Mouse (Mus musculus) telencephalon, adult 2 months (tissue): Measurements from ENCODE around the gene Ppp1r12c.
"Not testable (repeated sequence)": the region's sequence is repeated elsewhere in the genome, so short reads cannot be mapped to it uniquely, and the experiment has no call there.

ENCODE experiments used
- DNase-seq: peaks from one replicate; pipeline ENCODE4 v3.0.0-alpha.2; 2011; ENCODE audit warnings: low read depth, low spot score

Ppp1r12c gene

DNA sequence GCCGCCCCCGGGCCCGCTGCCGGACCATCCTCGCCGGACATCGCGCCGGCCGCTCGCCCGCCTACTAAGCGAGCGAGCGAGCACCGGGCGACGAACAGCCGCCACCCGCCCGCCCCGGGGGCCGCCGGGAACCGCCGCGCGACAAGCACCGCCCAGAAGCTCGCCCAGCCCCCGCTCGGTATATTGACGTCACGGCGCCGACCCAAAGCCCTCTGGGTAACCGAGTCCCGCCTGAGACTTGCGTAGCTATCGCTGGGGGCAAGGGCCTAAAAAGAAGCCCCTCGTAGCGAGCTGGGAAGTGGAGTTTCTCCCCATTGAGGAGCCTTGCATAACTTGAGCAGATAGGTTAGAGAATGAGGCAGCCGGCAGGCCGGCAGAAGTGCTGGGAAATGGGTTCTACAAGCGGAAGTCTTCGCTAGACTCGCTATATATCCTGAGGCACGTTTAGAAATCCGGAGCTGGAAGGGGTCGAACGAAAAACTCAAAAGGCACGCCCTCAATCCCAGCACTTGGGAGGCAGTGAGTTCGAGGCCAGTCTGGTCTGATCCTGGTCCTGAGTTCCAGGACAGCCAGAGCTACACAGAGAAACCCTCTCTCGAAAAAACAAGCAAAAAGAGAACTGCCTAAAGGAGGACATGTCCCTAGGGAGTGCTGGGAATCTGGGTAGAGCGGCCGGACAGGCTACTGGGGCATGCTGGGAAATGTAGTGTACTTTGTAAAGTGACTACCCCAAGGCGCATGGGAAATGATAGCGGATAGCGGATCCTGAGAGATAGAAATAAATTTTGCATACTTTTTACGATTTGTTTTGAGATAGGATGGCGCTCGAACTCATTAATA is at the start of gene Ppp1r12c:
Gene Ppp1r12c (minus strand): TSS at position 123 of the 840 bp plus-strand sequence.
- DNase-seq: peak; percentile 94

DNA sequence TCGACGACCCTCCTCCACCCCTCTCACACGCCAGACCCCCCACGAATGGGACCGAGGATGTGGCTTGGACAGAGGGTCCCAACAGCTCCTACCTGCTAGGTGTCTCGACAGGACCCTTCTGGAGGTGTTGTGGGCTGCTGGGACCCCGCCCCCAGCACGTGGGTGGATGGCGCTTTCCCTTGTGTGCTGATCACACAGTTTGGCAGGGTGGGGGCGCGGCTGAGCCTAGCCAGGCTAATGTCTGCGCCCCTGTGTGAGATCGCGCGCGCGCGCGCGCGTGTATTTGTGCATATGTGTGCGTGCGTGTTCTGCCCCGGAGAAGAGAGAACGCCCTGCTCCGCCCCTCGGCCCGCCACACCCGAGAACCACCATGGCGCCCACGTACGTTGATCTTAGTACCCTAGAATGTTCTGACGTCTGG is 45.8 kb upstream of the Ppp1r12c start, which contains the start of gene Syt5:
Gene Syt5 (minus strand): TSS at position 321 of the 421 bp plus-strand sequence.
- peak; percentile 66 for DNase-seq

GRCm38 (mm10) chr7:4546591-4547131 is 45.2 kb upstream of the Ppp1r12c start:
- peak; percentile 95 for DNase-seq

DNA sequence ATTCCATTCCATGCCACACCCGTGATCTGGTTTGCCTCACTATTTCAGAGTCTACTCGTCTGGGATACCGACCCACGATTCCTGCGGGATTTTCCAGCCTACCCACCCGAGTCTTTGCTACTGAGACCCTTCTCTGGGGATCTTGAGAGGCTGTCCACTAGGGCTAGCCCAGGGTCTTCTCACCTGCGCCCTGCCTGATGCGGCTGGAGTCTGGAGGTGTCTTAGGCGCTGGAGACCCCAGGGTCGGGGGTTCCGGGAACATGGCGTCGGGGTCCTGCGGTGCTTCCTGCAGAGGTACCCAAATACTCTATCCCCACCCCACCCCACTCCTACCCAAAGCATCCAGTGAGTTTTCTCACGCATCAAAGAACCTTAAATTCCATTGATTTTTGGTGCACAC is 44.6 kb upstream of the Ppp1r12c start:
- DNase-seq: no peak

DNA sequence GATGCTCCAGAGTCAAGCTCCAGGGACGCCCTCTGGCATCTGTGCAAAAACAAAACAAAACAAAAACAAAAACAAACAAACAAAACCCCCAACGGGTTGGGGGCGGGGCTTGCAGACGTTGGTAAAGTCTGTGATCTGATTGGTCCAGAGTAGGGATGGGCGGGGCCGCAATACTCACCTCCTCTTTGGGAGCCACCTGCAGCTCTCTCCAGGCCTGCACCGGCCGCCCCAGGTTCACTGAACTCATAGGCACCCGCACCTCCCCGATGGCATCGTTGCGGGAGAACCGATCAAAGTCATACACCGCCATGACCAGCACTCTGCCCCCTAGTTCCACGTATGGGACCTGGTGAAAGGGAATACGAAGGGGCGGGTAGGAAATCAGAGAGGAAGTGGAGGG is 40.5 kb upstream of the Ppp1r12c start:
- no peak for DNase-seq

GRCm38 (mm10) chr7:4541344-4541743 is 39.9 kb upstream of the Ppp1r12c start:
- DNase-seq: no peak

DNA sequence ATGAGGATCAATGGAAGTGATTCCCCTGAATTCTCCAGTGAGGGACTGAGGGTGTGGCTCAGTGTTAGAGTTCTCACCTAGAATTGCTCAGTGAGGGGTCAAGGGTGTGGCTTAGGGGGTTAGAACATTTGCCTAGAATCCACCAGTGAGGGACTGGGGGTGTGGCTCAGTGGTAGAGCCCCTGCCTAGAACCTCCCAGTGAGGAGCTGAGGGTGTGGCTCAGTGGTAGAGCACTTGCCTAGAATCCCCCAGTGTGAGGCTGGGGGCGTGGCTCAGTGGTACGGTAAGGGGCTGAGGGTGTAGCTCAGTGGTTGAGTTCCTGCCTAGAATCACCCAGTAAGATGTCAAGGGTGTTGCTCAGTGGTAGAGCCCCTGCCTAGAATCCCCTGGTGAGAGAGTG is 37.5 kb upstream of the Ppp1r12c start:
- DNase-seq: no peak

DNA sequence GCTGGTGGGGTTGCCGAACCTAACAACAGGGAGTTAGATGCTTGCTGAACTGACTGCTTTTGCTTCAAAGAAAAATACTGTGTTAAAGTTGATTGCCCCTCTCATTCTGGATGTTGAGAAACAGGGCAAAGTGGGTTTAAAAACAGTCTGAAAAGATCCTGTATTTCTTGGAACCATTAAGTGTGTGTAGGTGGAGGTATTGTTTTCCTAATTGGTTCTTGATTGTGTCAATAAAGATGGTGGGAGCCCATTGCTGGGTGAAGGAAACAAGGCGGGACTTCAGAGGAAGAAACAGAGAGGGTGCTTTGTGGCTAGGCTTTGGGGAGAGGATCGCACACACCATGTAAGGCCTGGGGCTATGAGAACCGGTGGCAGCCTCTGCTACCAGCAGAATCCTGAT is 35.7 kb upstream of the Ppp1r12c start:
- DNase-seq: no peak

GRCm38 (mm10) chr7:4536369-4536768 is 34.9 kb upstream of the Ppp1r12c start:
- no peak for DNase-seq

- no peak for DNase-seq
Observed at GRCm38 (mm10) chr7:4532005-4532729, 30.7 kb upstream of the Ppp1r12c start, which contains the start of gene Dnaaf3. Dnaaf3 (minus strand) TSS chr7:4532453.

- DNase-seq: not testable (repeated sequence)
Observed at GRCm38 (mm10) chr7:4530166-4530565, 28.7 kb upstream of the Ppp1r12c start.

DNA sequence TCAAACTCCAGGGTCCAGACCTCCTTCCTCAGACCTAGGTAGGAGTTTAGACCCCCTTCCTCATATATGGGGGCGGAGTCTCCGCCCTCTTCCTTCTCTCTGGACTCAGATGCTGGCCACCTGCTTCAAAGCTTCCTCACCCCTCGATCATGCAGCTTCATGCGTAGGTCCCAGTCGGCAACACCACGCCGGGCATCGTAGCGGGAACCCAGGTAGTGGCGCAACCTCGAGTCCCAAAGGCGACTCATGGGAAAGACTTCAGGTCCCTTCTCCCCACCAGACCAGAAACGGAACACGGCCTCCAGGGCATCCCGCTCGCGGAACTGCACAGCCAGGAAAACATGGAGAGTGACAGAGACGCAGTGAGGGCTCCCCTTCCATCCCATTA is 25.8 kb upstream of the Ppp1r12c start:
- no peak for DNase-seq

- DNase-seq: peak; percentile 72
Observed at GRCm38 (mm10) chr7:4526341-4527301, 25.1 kb upstream of the Ppp1r12c start.

GRCm38 (mm10) chr7:4524212-4524922 is 22.9 kb upstream of the Ppp1r12c start, which contains the start of gene Tnni3:
Tnni3 (minus strand) TSS chr7:4524229.
- DNase-seq: peak; percentile 41

GRCm38 (mm10) chr7:4523205-4524130 is 22.0 kb upstream of the Ppp1r12c start:
- DNase-seq: no peak

- DNase-seq: no peak
Observed at GRCm38 (mm10) chr7:4522292-4522691, 20.8 kb upstream of the Ppp1r12c start.

DNA sequence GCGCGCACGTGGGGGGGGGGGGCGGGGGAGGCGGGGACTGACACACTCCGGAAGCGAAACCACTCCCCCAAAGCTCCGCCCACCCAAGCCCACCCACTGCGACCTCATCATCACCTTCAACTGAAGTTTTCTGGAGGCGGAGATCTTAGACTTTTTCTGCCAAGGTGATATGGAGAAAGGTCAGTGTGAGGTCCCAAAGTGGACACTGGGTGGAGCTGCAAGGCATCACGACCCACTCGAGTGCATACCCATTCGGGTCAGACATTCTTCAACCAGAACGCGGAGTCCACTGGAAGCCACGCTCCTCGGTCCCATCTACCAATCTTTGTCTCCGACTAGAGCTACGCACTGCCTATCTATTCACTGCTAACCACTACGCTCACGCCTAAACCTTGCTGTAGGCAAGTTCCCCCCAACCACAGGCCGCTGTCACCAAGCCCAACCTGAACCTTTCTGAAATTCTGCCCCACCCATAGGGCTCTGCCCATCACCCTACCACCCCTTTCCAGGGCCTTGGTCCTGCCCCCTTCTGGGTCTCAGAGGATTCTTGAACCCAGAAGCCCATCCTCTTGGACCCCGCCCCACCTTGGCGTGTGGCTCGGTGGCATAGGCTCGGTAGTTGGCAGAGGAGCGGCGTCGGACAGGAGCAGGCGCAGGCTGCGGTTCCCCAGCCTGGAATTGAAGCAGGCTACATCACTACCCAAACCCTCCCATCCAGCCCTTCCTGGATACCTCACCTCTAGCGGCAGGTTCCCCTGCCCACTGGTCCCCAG is 19.9 kb upstream of the Ppp1r12c start:
- DNase-seq: no peak

DNA sequence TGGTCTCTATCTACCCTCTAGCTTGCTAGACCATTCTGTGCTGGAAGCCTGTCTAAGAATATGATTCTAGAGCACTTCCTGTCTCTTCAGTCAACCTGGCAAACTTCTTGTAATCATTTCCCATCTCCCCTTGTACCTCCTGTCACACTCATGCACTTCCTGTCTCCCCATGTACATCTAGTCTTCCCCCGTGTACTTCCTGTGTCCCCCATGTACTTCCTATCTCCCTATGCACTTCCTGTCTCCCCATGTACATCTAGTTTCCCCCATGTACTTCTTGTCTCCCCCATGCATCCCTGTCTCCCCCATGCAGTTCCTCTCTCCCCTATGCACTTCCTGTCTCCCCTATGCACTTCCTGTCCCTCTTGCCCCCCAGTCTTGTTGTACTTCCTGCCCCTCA is 17.0 kb upstream of the Ppp1r12c start:
- no peak for DNase-seq
